Mouse (Mus musculus) v-Abl transformed pro-B cells (cell line): ENCODE results near the gene Ptpn4.

Experiments
- in situ Hi-C, 2 experiments: fragments of 400-800 bp; cut with MboI; formaldehyde crosslinking; loops; one replicate each; pipeline ENCODE4 v1.15.1; 2025; ENCODE audit not compliant: unreplicated experiment in 2 of 2

The Ptpn4 gene

GRCm38 (mm10) chr1:119818704-119819103 lies 18.7 kb downstream of the Ptpn4 start:
- in situ Hi-C loops: loop anchor here (10.0 kb wide), 2 partner anchors 196 to 274 kb away; no protein-coding TSS in a partner anchor

- in situ Hi-C loops: no loop called here
These were observed 29.7 kb downstream of the Ptpn4 start for GRCm38 (mm10) chr1:119807707-119808106.

DNA sequence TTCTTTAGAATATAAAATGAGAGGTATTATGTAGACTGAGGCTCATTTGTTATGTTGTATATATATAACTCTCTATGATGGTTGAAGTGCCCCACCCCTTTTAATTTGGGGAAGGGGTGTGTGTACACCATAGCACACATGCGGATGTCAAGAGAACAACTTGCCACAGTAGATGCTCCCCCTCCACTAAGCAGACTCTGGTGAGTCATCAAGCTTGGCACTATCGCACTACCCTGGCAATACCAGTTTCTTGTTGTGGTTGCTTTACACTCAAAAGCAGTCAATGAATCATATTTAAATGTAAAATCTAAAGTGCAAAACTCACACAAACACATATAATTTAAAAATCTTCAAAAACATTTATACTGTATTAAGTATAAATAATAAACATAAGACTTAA lies 31.4 kb downstream of the Ptpn4 start:
- in situ Hi-C loops: no loop called here

DNA sequence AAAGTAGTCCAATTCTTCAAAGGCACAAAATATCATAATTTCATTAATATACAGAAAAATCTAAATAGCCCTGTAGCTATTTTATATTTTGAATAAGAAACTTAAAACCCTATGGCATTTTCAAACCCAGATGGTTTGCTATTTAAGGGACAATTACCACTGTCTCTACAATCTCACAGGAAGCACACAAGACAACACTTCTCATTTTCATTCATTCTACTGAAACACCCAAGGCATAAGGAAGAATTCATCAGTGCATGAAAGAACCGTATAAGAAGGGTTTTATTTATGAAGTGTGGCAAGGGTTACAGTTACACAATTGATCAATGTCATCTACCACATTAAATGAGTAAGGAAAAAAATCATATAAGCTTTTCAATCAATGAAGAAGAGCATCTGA lies 32.8 kb downstream of the Ptpn4 start:
- in situ Hi-C loops: no loop called here

DNA sequence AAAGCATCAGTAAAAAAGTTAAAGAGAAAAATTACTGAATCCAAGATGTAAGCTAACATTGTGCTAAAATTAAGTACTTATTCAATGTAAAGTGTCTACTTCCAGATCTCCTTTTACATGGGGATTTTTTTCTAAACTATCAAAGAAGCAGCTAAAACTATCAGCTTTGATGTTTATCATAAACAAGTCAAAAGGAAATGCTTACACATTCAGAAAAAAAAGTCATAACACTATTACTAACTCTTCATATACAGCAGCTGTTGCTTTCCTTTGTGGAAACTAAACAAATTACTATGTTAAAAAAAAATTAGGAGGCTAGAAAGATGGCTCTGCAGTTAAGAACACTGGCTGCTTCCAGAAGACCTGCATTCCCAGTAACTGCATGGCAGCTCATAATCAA lies 42.2 kb downstream of the Ptpn4 start:
- in situ Hi-C loops: no loop called here

DNA sequence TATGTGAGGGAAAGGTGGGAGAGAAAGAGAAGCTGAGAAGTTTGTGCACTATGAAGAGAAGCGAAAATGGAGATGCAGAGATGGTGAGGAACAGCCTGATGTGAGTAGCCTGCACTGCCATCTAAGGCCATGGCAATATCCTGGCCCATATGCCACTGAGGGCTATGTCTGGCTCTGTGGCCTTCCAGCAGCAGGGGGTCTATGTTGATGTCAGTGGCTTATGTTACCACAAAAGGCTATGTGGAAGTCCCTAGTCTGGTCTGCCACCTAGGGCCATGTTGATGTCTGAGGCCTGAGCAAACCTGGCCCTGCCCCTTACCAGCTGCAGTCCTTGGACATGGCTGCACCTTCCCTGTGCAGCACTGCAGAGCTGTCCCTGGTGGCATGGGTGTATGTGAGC lies 43.1 kb downstream of the Ptpn4 start:
- in situ Hi-C loops: no loop called here

DNA sequence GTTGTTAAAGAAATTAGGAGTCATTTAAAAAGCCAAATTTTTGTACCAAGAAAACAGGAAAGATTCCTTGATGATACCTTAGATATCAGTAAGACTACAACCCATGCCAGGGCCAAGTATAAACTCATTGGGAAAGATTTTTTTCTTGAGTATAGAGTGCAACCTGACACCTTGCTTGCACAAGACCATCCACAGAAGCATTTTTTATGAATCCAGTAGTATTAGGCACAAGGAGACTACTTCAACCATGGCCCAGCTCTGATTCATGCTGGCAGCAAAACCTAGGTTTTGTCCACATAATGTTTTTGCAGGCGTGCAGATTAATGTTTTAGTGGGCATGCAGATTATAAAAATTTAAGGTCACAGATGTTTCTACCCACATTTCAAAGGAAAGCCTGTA lies 46.8 kb downstream of the Ptpn4 start:
- in situ Hi-C loops: no loop called here

DNA sequence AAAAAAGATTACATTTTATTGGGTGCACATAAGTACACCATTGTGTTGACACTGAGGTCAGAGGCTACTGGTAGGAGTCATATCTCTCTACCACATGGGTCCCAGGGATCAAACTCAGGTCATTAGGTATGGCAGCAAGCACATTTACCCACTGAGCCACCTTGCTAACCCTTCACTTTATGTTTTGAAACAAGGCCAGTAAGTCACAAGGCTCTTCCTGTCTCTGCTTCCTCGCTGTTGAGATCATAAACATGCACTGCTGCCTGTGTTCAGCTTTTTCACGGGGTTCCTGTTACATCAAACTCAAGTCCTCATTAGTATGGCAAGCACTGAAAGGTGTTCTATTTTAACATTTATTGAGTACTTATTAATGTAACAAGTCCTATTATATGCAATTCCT lies 61.5 kb downstream of the Ptpn4 start:
- in situ Hi-C loops: no loop called here

DNA sequence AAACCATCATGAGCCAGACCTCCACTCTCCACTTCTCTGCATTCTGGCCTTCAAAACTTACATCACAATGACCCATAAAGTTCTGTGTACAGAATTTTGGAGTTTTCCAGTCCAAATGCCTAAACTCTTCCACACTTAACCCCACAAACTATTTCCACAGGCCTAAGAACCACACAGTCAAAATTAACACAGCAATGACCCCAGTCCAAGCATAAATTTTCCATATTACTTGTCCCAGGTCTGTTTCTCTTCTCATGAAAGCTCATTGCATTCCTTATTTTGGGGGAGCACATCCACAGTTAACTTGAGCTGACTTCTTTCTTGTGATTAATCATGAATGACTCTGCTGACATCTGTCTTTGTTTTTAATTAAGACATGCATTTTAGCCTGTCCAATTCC lies 101.7 kb downstream of the Ptpn4 start:
- in situ Hi-C loops: no loop called here

DNA sequence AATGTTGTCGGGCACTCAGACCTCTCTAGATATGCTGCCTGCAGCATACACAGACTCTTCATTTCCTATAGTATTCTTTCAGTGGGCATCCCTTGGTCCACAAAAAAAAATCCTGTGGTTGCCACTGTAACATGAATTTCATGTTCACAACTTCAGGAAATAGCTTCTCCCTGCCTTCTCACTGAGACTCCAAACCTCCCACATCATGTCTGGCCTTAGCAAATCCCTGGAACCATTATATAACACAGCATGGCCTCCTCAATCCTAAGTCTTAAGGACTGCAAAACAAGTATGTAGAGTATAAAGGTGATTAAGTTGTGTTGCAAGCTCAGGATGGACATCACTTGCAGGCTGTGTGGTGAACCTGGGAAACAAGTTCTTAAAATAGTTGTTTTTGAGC lies 102.6 kb downstream of the Ptpn4 start:
- in situ Hi-C loops: no loop called here

GRCm38 (mm10) chr1:119731166-119731565 lies 106.2 kb downstream of the Ptpn4 start:
- in situ Hi-C loops: no loop called here

GRCm38 (mm10) chr1:119713017-119713416 lies 124.4 kb downstream of the Ptpn4 start:
- in situ Hi-C loops: no loop called here

- in situ Hi-C loops: no loop called here
These were observed 130.8 kb downstream of the Ptpn4 start for GRCm38 (mm10) chr1:119706471-119707217.

GRCm38 (mm10) chr1:119696860-119697259 lies 140.6 kb downstream of the Ptpn4 start:
- in situ Hi-C loops: no loop called here

DNA sequence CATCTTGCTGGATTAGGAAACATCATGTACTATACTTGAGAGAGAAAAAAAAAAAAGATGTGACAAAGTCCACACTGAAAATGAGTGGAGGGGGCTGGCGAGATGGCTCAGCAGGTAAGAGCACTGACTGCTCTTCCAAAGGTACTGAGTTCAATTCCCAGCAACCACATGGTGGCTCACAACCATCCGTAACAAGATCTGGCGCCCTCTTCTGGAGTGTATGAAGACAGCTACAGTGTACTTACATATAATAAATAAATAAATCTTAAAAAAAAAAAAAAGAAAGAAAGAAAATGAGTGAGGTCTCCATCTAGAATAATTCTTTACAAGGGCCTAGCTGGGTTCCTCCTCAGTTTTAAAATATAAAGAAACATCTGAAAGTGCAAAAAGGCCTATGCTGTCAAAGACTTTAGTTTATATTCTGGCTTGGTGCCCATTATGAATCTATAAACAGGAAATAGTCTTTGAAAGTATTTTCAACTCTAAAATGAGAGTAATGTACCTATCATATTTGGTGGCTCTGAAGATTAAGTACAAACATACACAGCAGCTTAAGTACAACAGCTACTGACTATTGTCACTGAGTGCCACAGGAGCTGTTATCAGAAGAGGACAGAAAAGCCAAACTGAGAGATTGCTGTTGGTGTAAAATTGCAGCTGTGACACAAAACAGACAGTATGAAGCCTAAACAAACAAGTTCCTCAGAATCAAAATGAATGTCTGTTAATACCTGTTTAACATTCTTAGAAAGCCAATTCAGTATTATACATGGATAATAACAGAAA lies 151.4 kb downstream of the Ptpn4 start:
- in situ Hi-C loops: no loop called here

GRCm38 (mm10) chr1:119681663-119682213 lies 155.7 kb downstream of the Ptpn4 start:
- in situ Hi-C loops: no loop called here

- in situ Hi-C loops: loop anchor here (5.0 to 10.0 kb wide), 4 partner anchors 123 to 220 kb away; no protein-coding TSS in a partner anchor
These were observed 162.4 kb downstream of the Ptpn4 start for GRCm38 (mm10) chr1:119674984-119675383.

DNA sequence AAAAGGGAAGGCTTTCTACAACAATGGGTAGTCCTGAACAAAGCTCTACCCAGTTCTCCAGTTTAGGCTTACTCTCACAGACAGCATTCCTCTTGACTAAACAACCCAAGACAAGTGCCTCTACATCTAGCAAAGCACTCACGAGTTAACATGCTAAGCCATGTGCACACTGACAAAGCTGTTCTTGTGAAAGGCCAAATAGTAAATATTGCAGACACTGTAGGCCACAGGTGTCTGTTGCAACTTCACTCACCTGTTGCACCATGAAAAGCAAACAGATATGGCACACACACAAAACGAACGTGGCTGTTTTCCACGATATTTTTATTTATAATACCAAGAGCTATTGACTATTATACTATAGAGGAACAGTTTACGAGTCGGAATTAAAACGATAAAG lies 170.5 kb downstream of the Ptpn4 start:
- in situ Hi-C loops: no loop called here

GRCm38 (mm10) chr1:119654307-119654706 lies 183.1 kb downstream of the Ptpn4 start:
- in situ Hi-C loops: no loop called here

DNA sequence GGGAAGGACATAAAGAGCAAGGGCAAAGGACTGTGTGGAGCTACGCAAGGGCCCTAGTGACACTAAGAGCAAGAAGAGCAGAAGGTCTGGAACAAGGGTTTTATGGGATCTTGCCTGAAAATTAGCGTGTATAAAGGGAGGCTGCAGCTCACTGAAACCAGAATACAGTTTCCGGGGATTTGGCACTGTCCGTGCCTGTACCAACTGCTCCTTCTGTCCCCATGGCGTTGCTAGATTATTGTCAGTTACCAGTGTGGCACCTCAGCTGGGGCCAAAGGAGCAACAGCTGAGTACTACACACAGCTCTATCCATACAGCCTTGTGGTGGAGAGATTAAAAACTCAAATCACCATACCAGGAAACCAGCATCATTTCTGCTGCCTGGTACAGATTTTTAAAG lies 187.0 kb downstream of the Ptpn4 start:
- in situ Hi-C loops: no loop called here

DNA sequence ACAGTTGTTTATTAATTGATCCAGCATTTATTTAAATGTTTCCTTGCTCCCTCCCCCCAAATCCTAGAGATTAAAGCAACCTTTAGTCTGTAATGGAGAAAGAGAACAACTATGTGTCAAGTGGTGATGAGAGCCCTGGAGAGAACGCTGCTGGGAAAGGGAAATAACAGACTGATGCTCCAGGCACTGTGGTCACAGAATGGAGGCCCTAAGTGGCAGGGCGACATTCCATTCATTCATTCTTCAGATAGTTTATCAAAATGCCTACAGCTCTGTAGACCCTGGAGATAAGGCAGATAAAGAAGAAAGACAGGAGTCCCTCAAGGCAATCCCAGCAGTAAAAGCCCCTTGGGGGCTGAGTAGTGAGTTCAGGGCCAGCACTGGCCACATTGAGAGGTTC lies 187.8 kb downstream of the Ptpn4 start:
- in situ Hi-C loops: no loop called here
